Mouse (Mus musculus) CD4-positive, CD25-positive, alpha-beta regulatory T cell, adult 4 months (primary cell): ENCODE results near the gene Ccnb1ip1. TPM values are rescaled to one million over a fixed set of nuclear protein-coding genes. Genes with fewer than 3 reads are reported as not detected.
"Not testable (repeated sequence)": the region's sequence is repeated elsewhere in the genome, so short reads cannot be mapped to it uniquely, and the experiment has no call there.

Experiments
- ATAC-seq: one replicate; pipeline ENCODE4 v1.8.0; 2017
- polyA plus RNA-seq, 2 experiments: library from polyadenylated mRNA; unstranded; fragments of 100-300 nt; shearing (Covaris generic); gene quantifications; one replicate each; pipeline ENCODE4 v1.2.1; 2017

Ccnb1ip1 gene
- polyA plus RNA-seq = not detected

GRCm38 (mm10) chr14:50807487-50808072 lies at the start of gene Ccnb1ip1, which contains the start of gene Parp2:
Gene Ccnb1ip1 (minus strand): TSS chr14:50807732.
Gene Parp2 (plus strand): TSS chr14:50807841.
- peak; percentile 86 for ATAC-seq

DNA sequence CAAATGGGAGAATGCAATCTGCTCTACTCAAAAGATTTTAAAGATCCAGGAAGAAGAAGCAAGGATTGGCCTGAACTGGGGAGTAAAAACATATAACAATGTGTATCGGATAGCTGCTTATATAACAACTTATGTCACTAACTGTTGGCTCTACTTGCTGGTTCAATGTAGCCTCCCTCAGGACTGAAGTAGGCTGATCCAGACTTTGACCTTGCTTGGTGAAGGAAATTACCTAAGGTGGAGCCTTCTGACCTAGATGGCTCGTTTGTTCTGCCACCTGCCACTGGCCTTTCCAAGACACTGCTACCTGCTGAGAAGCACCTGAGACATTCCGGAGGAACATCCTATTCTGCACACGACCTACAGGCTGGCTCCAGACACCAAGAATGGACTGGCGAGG lies 48.3 kb upstream of the Ccnb1ip1 start:
- ATAC-seq = no peak

GRCm38 (mm10) chr14:50837236-50837635 lies 29.7 kb upstream of the Ccnb1ip1 start:
- no peak for ATAC-seq

GRCm38 (mm10) chr14:50834435-50834834 lies 26.9 kb upstream of the Ccnb1ip1 start:
- no peak for ATAC-seq

GRCm38 (mm10) chr14:50833964-50834363 lies 26.4 kb upstream of the Ccnb1ip1 start:
- ATAC-seq = no peak

- ATAC-seq = no peak
These were observed 22.3 kb upstream of the Ccnb1ip1 start for GRCm38 (mm10) chr14:50829878-50830277.

- no peak for ATAC-seq
These were observed 19.0 kb upstream of the Ccnb1ip1 start for GRCm38 (mm10) chr14:50826579-50826978.

- ATAC-seq = peak; percentile 77
These were observed 16.7 kb upstream of the Ccnb1ip1 start for GRCm38 (mm10) chr14:50824219-50824618.

GRCm38 (mm10) chr14:50823240-50823639 lies 15.7 kb upstream of the Ccnb1ip1 start:
- ATAC-seq = no peak

DNA sequence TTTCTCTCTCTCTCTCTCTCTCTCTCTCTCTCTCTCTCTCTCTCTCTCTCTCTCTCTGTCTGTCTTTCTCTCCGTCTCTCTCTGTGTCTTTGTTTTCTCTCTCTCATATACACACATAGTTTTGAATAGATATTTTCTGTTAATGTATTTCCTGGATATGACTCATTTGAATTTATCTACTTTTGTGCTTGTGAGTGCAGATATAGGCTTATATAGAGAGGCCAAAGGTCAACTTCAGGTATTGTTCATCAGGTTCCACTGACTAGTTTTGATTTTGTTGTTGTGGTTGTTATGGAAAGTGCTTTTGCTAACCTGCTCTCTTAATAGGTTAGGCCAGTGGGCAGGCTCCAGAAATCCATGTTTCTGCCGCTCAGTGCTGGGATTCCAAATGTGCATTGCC lies 5.5 kb upstream of the Ccnb1ip1 start:
- ATAC-seq = no peak

- ATAC-seq = not testable (repeated sequence)
These were observed 1.1 kb downstream of the Ccnb1ip1 start for GRCm38 (mm10) chr14:50806469-50806868.

GRCm38 (mm10) chr14:50804683-50805082 lies 2.8 kb downstream of the Ccnb1ip1 start:
- no peak for ATAC-seq

DNA sequence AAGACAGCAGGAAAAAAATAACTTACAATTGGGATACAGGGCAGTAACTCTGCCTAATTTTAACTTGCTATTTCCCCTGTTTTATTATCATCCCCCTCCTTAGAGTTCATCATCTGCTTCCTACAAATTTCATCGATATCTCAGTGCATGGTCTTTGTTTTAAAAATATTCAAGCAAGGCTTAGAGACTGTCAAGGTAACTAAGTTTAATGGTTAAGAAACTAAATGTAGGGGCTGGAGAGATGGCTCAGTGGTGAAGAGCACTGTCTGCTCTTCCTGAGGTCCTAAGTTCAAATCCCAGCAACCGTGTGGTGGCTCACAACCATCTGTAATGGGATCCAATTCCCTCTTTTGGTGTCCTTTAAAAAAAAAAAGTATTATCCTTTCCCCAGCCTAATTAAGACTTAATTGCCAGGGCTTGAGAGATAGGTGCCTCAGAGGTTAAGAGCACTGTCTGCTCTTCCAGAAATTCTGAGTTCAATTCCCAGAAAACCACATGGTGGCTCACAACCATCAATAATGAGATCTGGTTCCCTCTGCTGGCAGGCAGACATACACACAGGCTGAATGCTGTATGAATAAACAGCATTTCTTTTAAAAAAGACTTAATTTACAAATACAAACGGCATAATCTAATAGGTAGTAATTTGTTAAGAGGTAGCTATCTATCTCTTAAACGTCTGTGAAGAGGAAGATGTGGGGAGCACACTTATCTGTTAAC lies 4.5 kb downstream of the Ccnb1ip1 start:
- ATAC-seq = no peak

- ATAC-seq = no peak
These were observed 5.1 kb downstream of the Ccnb1ip1 start for GRCm38 (mm10) chr14:50802441-50802840.

DNA sequence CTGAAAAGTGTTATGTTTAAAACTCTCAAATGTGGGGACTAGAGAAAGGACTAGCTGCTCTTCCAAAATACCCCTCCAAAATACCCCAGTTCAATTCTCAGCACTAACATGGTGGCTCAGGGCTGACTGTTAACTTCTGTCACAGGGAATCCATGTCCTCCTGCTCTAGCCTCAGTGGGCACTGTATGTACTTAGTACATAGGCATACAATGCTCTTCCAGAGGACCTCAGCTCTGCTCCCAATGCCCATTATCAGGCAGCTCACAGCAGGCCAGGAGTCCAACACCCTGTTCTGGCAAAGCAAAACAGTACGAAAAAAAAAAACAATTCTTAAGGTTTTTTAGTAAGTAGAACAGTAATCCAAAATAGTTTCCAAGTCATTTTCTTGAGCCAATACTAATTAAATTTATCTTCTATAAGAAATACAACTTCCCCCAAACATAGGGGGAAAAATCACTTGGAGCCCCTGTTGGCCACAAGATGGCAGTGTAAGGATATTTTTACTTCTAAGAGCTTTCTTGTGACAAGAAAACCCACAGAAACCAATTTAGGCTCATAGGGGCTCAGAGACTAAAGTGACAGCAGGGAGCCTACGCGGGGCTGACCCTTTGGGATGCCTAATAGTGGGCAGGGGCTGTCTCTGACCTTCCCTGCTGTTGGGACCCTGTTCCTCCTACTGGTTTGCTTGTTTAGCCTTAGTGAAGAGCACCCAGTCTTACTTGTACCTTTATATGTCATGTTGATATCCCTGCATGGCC lies 7.9 kb downstream of the Ccnb1ip1 start:
- peak; percentile 77 for ATAC-seq

DNA sequence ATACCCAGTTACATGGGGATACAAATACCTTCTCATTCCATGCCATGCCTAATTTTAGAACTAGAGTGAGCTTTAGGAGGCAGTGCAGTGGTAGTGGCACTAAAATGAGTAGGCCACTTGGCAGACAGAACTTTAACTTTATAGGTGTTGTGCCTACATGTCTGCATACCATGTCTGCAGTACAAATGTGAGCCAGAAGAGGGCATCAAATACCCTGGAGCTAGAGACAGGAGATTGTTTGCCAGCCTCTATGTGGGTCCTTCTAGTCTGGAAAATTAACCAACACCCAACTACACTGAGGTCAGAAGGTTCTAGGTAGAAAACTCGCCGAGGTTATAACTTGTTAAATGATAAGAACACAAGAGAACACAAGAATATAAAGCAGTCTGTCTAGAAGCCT lies 9.0 kb downstream of the Ccnb1ip1 start:
- peak; percentile 47 for ATAC-seq

- no peak for ATAC-seq
These were observed 11.1 kb downstream of the Ccnb1ip1 start for GRCm38 (mm10) chr14:50796464-50796863.

- ATAC-seq = no peak
These were observed 11.6 kb downstream of the Ccnb1ip1 start for GRCm38 (mm10) chr14:50795965-50796364.

GRCm38 (mm10) chr14:50795261-50795935 lies 12.1 kb downstream of the Ccnb1ip1 start:
- no peak for ATAC-seq

- ATAC-seq = no peak
These were observed 19.4 kb downstream of the Ccnb1ip1 start for GRCm38 (mm10) chr14:50788157-50788556.

GRCm38 (mm10) chr14:50785251-50785637 lies 22.3 kb downstream of the Ccnb1ip1 start, which contains the start of gene Ttc5:
Gene Ttc5 (minus strand): TSS chr14:50785519.
- peak; percentile 99 for ATAC-seq

GRCm38 (mm10) chr14:50784391-50785250 lies 22.9 kb downstream of the Ccnb1ip1 start:
- ATAC-seq = no peak
